7 mouse cellular contexts compared by ENCODE assay signal in genomic region chr14:21488426-21489115, GRCm38 (mm10). TPM values are rescaled to one million over a fixed set of nuclear protein-coding genes. Genes with fewer than 3 reads are reported as not detected.
DNase-seq lines count a peak whose midpoint lies in the region; ATAC-seq lines count a peak whose summit lies in the region.
"Not testable (repeated sequence)": the region's sequence is repeated elsewhere in the genome, so short reads cannot be mapped to it uniquely, and the experiment has no call there.

No protein-coding gene starts in this region.

- not testable (repeated sequence) for H3K4me3 ChIP-seq in embryonic facial prominence, embryonic 10.5 days; forebrain, embryonic 12.5 days (replicated peaks); forebrain, embryonic 16.5 days (replicated peaks; ENCODE audit: low read length); hindbrain, embryonic 13.5 days; midbrain, embryonic 10.5 days; midbrain, embryonic 15.5 days

- not testable (repeated sequence) for H3K4me1 ChIP-seq in embryonic facial prominence, embryonic 10.5 days; forebrain, embryonic 16.5 days (replicated peaks; ENCODE audit: control insufficient read depth, insufficient read depth, low read length); hindbrain, embryonic 13.5 days (replicated peaks); midbrain, embryonic 10.5 days; midbrain, embryonic 15.5 days
- peaks cover 12% of the 10 kb centered on the region for H3K4me1 ChIP-seq in forebrain, embryonic 12.5 days

- not testable (repeated sequence) for H3K36me3 ChIP-seq in embryonic facial prominence, embryonic 10.5 days (replicated peaks); forebrain, embryonic 12.5 days (replicated peaks); forebrain, embryonic 16.5 days (ENCODE audit: control insufficient read depth, insufficient read depth); hindbrain, embryonic 13.5 days; midbrain, embryonic 10.5 days; midbrain, embryonic 15.5 days (replicated peaks)

- H3K9ac ChIP-seq in forebrain, embryonic 12.5 days = 0 out of 2 replicates have a peak overlapping the region, but pooled peaks have one; percentile 12
- H3K9ac ChIP-seq in forebrain, embryonic 16.5 days (replicated peaks; ENCODE audit: low read depth, low read length); hindbrain, embryonic 13.5 days; midbrain, embryonic 15.5 days: not testable (repeated sequence)

- peak overlapping the region; percentile 51; the same call in 1 of the 2 replicates for H3K27ac ChIP-seq in embryonic facial prominence, embryonic 10.5 days (replicated peaks)
- H3K27ac ChIP-seq in forebrain, embryonic 12.5 days = peak overlapping the region; percentile 83
- not testable (repeated sequence) for H3K27ac ChIP-seq in forebrain, embryonic 16.5 days (ENCODE audit: low read length)
- peak overlapping the region; percentile 14; the same call in 1 of the 2 replicates for H3K27ac ChIP-seq in hindbrain, embryonic 13.5 days
- peak overlapping the region; percentile 68; the same call in 1 of the 2 replicates for H3K27ac ChIP-seq in midbrain, embryonic 10.5 days (replicated peaks)
- H3K27ac ChIP-seq in midbrain, embryonic 15.5 days = 0 out of 2 replicates have a peak overlapping the region, but pooled peaks have one; percentile 0

- H3K9me3 ChIP-seq in embryonic facial prominence, embryonic 10.5 days; forebrain, embryonic 12.5 days; forebrain, embryonic 16.5 days (ENCODE audit: control insufficient read depth, low read length); hindbrain, embryonic 13.5 days; midbrain, embryonic 10.5 days (replicated peaks); midbrain, embryonic 15.5 days: not testable (repeated sequence)

- DNase-seq in embryonic facial prominence, embryonic 10.5 days (ENCODE audit: low spot score); midbrain, embryonic 10.5 days (ENCODE audit: low spot score): not testable (repeated sequence)

- not testable (repeated sequence) for H3K4me2 ChIP-seq in forebrain, embryonic 12.5 days; forebrain, embryonic 16.5 days (ENCODE audit: low read length); hindbrain, embryonic 13.5 days; midbrain, embryonic 15.5 days

- ATAC-seq in forebrain, embryonic 12.5 days (ENCODE audit: low FRiP score) = peak; percentile 66; the same call in 1 of the 2 replicates
- ATAC-seq in forebrain, embryonic 16.5 days = peak; percentile 83
- not testable (repeated sequence) for ATAC-seq in hindbrain, embryonic 13.5 days (ENCODE audit: low FRiP score); midbrain, embryonic 15.5 days (replicated peaks)
- 0 out of 2 replicates have a peak, but pooled peaks have one; percentile 6 for ATAC-seq in neutrophil, adult 5-6 weeks (ENCODE audit: extremely low read depth, insufficient number of reproducible peaks, low FRiP score, poor library complexity, severe bottlenecking)

- WGBS in embryonic facial prominence, embryonic 10.5 days = 83% methylated on average over 8 of the region's 9 CpGs
- WGBS in forebrain, embryonic 12.5 days = 40% methylated on average over 8 of the region's 9 CpGs
- WGBS in forebrain, embryonic 16.5 days = 23% methylated on average over 8 of the region's 9 CpGs
- WGBS in hindbrain, embryonic 13.5 days = 71% methylated on average over 8 of the region's 9 CpGs
- 79% methylated on average over 9 of the region's 9 CpGs for WGBS in midbrain, embryonic 10.5 days
- 60% methylated on average over 8 of the region's 9 CpGs for WGBS in midbrain, embryonic 15.5 days

- not testable (repeated sequence) for H3K27me3 ChIP-seq in embryonic facial prominence, embryonic 10.5 days (replicated peaks; ENCODE audit: low read depth, poor library complexity, severe bottlenecking); forebrain, embryonic 12.5 days; forebrain, embryonic 16.5 days (replicated peaks; ENCODE audit: control insufficient read depth, insufficient read depth, low read length); hindbrain, embryonic 13.5 days; midbrain, embryonic 10.5 days (ENCODE audit: low read depth, poor library complexity, severe bottlenecking); midbrain, embryonic 15.5 days (replicated peaks)

RNA-seq across cellular contexts. Expression of gene Kat6b, which starts 7.3 kb away (rescaled TPM):
- 12.4 and 14.2 TPM in 2 replicates for polyA plus RNA-seq in embryonic facial prominence, embryonic 10.5 days (2016; fragmentation: Nextera tagmentation; extraction: Ambion mirVana)
- polyA plus RNA-seq in forebrain, embryonic 12.5 days (2016; fragmentation: Nextera tagmentation; extraction: Ambion mirVana) = 36.4 and 40.5 TPM in 2 replicates
- polyA plus RNA-seq in forebrain, embryonic 16.5 days (2015; fragmentation: Nextera tagmentation; extraction: Ambion mirVana) = 31.9 and 34.6 TPM in 2 replicates
- 18.6 and 20.0 TPM in 2 replicates for polyA plus RNA-seq in hindbrain, embryonic 13.5 days (2015; fragmentation: Nextera tagmentation; extraction: Ambion mirVana)
- polyA plus RNA-seq in midbrain, embryonic 10.5 days (2016; fragmentation: Nextera tagmentation; extraction: Ambion mirVana) = 10.4 and 15.8 TPM in 2 replicates
- 22.9 and 23.7 TPM in 2 replicates for polyA plus RNA-seq in midbrain, embryonic 15.5 days (2015; fragmentation: Nextera tagmentation; extraction: Ambion mirVana)
- total RNA-seq in neutrophil, adult 5-6 weeks (2017) = 19.8 and 34.1 TPM in 2 replicates
